Mouse (Mus musculus): ENCODE data around the gene Gm2022. TPM values are rescaled to one million over a fixed set of nuclear protein-coding genes. Genes with fewer than 3 reads are reported as not detected.

Gene Gm2022
- polyA plus RNA-seq, 1 experiment from 2014 or later = not detected

Other genes with a start within 250 kb of the Gm2022 start
- gene Gm21319, start 119.6 kb upstream of the Gm2022 start, polyA plus RNA-seq (2014; fragmentation: Nextera tagmentation; extraction: Ambion mirVana) = not detected in 2 replicates
- gene Gm21936, start 99.9 kb upstream of the Gm2022 start, polyA plus RNA-seq (2014; fragmentation: Nextera tagmentation; extraction: Ambion mirVana) = not detected in 2 replicates
- not detected in 2 replicates for gene BB287469, start 78.8 kb upstream of the Gm2022 start, polyA plus RNA-seq (2014; fragmentation: Nextera tagmentation; extraction: Ambion mirVana)
- gene Gm2001, start 53.0 kb upstream of the Gm2022 start, polyA plus RNA-seq (2014; fragmentation: Nextera tagmentation; extraction: Ambion mirVana) = not detected in 2 replicates
- gene Gm2016, start 21.3 kb upstream of the Gm2022 start, polyA plus RNA-seq (2014; fragmentation: Nextera tagmentation; extraction: Ambion mirVana) = not detected in 2 replicates
- gene Gm2035, start 24.5 kb downstream of the Gm2022 start, polyA plus RNA-seq (2014; fragmentation: Nextera tagmentation; extraction: Ambion mirVana) = not detected in 2 replicates
- not detected in 2 replicates for gene Gm2042, start 58.7 kb downstream of the Gm2022 start, polyA plus RNA-seq (2014; fragmentation: Nextera tagmentation; extraction: Ambion mirVana)
- not detected in 2 replicates for gene Gm2075, start 116.5 kb downstream of the Gm2022 start, polyA plus RNA-seq (2014; fragmentation: Nextera tagmentation; extraction: Ambion mirVana)
- not detected in 2 replicates for gene Gm6803, start 123.4 kb downstream of the Gm2022 start, polyA plus RNA-seq (2014; fragmentation: Nextera tagmentation; extraction: Ambion mirVana)
- gene Gm2056, start 131.6 kb downstream of the Gm2022 start, polyA plus RNA-seq (2014; fragmentation: Nextera tagmentation; extraction: Ambion mirVana) = not detected in 2 replicates
- not detected in 2 replicates for gene Gm16368, start 188.3 kb downstream of the Gm2022 start, polyA plus RNA-seq (2014; fragmentation: Nextera tagmentation; extraction: Ambion mirVana)